Mouse (Mus musculus) adrenal gland, postnatal 36 days (tissue): Measurements from ENCODE around the gene Itpka. TPM values are rescaled to one million over a fixed set of nuclear protein-coding genes. Genes with fewer than 3 reads are reported as not detected.

ENCODE experiments used
- DNase-seq, 2 experiments: peaks; one replicate each; pipeline ENCODE4 v3.0.0; 2021; ENCODE audit warnings: mixed read lengths in 1 of 2
- total RNA-seq, 2 experiments: library from RNA; stranded (reverse); gene quantifications; 2 replicates each; pipeline ENCODE4 v1.2.3; 2021

Gene Itpka
- total RNA-seq, 2 experiments from 2014 or later, result 3.0 to 3.2 TPM

- no peak for DNase-seq
Measured at GRCm38 (mm10) chr2:119757601-119758100, 15.5 kb downstream of the Itpka start.

DNA sequence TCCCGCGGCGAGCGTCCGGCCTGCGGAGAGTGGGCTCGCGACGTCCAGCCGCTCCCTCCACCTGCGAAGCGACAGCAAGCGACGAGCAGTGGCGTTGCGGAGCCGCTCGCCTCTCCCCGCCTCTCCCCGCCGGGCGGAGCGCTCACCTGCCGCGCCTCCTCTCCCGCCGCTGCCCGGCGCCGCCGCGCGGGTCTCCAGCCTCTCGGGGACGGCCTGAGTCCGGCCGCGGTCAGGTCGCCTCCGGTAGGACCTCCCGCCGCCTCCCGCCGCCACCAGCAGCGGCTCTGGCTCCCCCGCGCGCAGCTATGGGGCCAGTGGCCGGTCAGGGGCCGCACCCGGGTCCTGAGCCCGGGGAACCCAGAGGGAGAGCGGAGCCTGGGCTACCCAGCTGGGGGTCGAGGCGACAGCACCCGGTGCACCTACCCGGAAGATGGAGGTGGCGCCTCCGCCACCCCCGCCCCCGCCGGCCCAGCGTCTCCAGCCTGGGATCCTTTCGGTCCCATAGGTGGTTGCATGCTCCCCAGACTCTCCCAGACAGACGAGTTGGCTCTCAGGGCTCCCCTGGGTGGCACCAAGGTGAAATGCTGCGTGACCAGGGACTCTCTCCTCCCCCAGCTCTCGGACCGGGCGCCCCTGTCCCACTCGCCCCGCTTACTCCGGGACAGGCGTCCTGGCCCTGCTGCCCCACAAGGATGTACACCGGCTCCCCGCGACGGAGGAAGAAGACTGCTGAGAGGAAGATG is 16.1 kb downstream of the Itpka start:
- peak; percentile 46 to 59 for DNase-seq

- no peak for DNase-seq
Measured at GRCm38 (mm10) chr2:119758844-119759835, 17.0 kb downstream of the Itpka start.

GRCm38 (mm10) chr2:119760251-119760650 is 18.1 kb downstream of the Itpka start, which contains the start of gene Ltk:
Ltk (minus strand) TSS chr2:119760431.
- no peak for DNase-seq

GRCm38 (mm10) chr2:119762276-119762675 is 20.1 kb downstream of the Itpka start:
- no peak for DNase-seq

DNA sequence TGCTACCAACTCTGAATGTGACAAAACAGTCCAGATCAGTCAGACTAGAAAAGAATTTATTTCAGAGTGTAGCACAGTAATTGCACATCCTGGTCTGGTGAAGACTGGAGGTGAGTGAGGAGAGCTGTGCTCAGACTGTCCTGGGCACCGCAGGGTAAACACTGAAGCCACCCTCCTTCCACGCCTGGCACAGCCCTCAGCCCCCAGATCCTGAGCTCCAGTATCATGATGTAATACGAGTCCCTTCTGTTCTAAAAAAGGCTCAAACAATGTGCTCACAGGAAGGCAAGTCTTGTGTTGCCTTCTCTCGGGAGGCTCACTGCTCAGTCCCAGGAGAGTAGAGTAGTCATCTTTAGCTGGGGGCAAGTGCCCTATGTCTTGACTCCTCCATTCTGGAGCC is 21.8 kb downstream of the Itpka start:
- DNase-seq, result no peak

DNA sequence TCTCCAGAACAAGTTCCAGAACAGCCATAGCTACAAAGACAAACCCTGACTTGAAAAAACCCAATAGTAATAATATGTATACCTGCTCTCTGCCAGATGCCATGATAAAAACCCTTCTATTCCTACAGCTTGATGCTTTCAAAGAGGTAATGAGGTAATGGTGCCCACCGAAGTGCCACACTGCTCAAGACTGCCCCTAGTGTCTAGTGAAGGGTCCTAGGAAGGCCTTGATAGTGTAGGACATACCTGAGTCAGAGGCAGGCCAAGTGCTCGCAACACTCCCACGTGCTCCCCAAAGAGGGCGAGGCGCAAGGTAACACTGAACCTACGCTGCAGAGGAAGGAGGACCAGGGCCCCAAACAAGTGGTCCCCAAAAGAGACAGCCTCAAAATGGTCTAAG is 25.1 kb downstream of the Itpka start:
- no peak for DNase-seq

DNA sequence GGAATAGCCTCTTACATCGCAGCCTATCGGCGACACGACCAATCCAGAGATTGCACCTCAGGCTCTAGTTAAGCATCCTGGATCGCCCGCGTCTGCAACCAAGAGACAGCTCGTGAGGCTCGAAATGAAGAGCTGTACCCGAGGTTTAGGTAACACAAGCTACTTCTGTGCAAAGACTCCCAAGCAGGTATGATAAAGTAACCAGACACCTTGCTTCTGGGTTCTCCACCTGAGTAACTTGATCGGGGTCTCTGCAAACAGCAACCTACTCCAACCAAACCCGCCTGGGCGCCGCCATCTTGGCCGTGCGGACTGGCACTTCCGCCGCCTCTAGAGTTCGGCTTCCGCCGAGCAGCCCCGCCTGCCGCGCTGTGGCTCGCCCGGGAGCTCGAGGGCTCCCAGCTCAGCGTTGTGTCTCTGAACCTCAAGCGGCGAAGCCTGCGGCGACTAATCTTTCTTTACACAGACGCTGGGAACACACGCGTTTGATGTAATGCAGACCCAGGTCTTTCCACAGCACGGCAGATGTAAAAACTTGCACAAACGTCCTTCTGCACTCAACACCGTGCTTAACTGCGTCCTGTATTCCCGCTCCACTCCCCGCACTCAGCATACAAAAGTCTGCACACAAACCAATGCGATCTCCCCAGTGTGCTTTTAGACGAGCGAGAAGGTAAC is 45.2 kb downstream of the Itpka start, which contains the start of gene Rpap1:
Gene Rpap1, minus strand, starts transcription at position 332 of the 678 bp plus-strand sequence.
- DNase-seq, result peak; percentile 88 to 91

DNA sequence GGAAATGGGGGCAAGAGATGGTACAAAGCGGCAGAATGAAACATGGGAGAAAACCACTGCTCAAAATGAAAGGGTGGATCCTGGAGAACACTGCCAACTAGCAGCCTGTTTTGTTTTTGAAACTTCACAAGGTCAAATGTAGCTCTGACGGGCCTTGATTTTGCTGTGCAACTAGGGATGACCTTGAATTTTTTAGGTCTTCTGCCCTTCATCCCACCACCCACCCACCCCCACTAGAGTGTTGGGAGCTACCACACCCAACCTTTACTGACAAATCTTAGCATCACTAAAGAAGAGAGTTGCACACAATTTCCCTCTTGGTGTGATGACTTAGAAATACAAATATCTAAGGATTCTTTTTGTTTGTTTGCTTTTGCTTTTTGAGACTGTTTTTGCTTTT is 47.9 kb downstream of the Itpka start:
- no peak for DNase-seq

GRCm38 (mm10) chr2:119797279-119797783 is 55.2 kb downstream of the Itpka start, which contains the start of gene Tyro3:
Tyro3 (plus strand) TSS chr2:119797733.
- no peak for DNase-seq

DNA sequence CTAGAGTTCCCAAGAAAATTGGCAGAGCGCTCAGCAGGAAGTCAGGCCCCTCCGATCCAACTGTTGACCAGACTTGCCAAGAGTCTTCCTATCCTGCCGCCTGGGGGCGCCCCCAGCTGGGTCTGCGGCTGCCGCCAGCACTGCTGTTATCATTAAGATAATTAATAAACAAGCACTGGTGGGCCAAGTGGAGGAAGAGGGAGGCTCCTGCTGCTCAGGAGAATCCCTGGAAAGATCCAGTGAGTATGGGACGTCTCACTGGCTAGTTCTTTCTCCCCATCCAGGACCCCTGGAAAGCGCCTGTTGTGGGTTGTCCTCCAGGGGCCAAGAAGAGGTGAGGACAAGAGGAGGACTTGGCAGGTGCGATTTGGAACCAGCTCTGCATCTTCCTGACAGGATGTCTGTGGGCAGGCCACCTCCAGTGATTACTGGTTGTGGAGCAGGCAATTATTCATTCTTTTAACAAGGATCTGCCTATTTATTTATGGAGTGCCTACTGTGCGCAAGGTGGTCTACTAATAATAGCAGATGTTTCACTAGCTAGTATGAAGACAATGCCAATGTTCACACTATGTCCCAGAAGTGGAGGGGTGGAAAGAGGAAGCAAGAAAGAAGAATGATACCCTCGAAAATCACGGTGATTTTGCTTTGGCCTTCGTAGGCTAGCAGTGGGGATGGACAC is 56.2 kb downstream of the Itpka start:
- DNase-seq, result peak; percentile 70 to 80

DNA sequence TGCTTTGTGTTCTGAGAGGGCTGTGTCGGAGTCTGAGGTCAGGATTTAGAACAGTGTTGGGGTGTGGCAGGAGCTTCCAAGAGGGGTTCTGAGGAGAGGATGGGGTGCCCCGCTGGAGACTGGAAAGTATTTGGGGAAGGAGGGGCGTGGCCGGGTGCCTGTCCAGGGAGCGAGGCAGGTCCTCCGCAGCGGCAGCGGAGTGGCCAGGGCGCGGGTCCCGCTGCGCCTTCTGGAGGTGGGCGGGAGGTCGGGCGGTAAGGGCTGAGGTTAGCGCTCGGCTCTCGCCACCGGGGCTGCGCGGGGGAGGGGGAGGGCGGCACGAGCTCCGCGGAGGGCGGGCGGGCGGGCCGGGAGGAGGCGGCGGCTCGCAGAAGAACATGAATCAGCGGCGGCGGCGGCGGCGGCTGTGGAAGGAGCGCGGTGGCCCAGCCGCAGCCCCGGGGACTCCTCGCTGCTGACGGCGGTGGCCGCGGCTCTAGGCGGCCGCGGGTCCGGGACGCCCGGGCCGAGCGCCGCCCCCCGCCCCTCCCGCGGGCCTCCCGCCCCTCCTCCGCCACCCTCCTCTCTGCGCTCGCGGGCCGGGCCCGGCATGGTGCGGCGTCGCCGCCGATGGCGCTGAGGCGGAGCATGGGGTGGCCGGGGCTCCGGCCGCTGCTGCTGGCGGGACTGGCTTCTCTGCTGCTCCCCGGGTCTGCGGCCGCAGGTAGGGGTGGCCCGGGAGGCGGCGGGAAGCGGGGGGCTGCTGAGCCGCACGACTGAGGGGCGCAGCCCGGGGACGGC is 57.2 kb downstream of the Itpka start:
- peak; percentile 63 to 78 for DNase-seq

GRCm38 (mm10) chr2:119799961-119800550 is 57.9 kb downstream of the Itpka start:
- DNase-seq, result no peak

Other genes with a start within 250 kb of the Itpka start
- gene Exd1, start 194.7 kb upstream of the Itpka start, total RNA-seq, result 1 to 10 TPM; 1.6 to 2.0 TPM
- 100 to 1,000 TPM; 292 to 392 TPM for gene Chp1, start 194.6 kb upstream of the Itpka start, total RNA-seq
- gene Nusap1, start 124.0 kb upstream of the Itpka start, total RNA-seq, result 1 to 10 TPM; 3.5 to 4.0 TPM
- gene Oip5, start 123.9 kb upstream of the Itpka start, total RNA-seq, result 1 to 10 TPM; 2.0 to 2.6 TPM
- 10 to 100 TPM; 42.1 to 44.6 TPM for gene Ndufaf1, start 79.5 kb upstream of the Itpka start, total RNA-seq
- 10 to 100 TPM; 25.3 to 26.5 TPM for gene Rtf1, start 67.3 kb upstream of the Itpka start, total RNA-seq
- under 1 TPM; 0.79 to 0.86 TPM for gene Ltk, start 18.1 kb downstream of the Itpka start, total RNA-seq
- 10 to 100 TPM; 13.4 to 17.8 TPM for gene Rpap1, start 45.2 kb downstream of the Itpka start, total RNA-seq
- gene Tyro3, start 55.4 kb downstream of the Itpka start, total RNA-seq, result 1 to 10 TPM; 3.5 to 4.7 TPM
- gene Mga, start 154.9 kb downstream of the Itpka start, total RNA-seq, result 10 to 100 TPM; 46.7 to 47.5 TPM
- gene Mapkbp1, start 230.4 kb downstream of the Itpka start, total RNA-seq, result 10 to 100 TPM; 14.7 to 14.8 TPM